Mouse (Mus musculus): Measurements from ENCODE around the gene Pex11b.
"Not testable (repeated sequence)": the region's sequence is repeated elsewhere in the genome, so short reads cannot be mapped to it uniquely, and the experiment has no call there.

Pex11b gene

GRCm38 (mm10) chr3:96678456-96678855 lies 43.3 kb downstream of the Pex11b start:
- DNase-seq: no peak

- no peak for DNase-seq
These were observed 44.0 kb downstream of the Pex11b start for GRCm38 (mm10) chr3:96679159-96679674.

- DNase-seq: no peak
These were observed 45.2 kb downstream of the Pex11b start for GRCm38 (mm10) chr3:96680269-96680956.

- no peak for DNase-seq
These were observed 48.3 kb downstream of the Pex11b start for GRCm38 (mm10) chr3:96683496-96683895.

GRCm38 (mm10) chr3:96684151-96684821 lies 49.1 kb downstream of the Pex11b start:
- no peak for DNase-seq

GRCm38 (mm10) chr3:96684822-96685156 lies 49.6 kb downstream of the Pex11b start:
- no peak for DNase-seq

- not testable (repeated sequence) for DNase-seq
These were observed 50.9 kb downstream of the Pex11b start for GRCm38 (mm10) chr3:96686057-96686456.

- DNase-seq: no peak
These were observed 53.7 kb downstream of the Pex11b start for GRCm38 (mm10) chr3:96688854-96689253.

- DNase-seq: no peak
These were observed 55.1 kb downstream of the Pex11b start for GRCm38 (mm10) chr3:96690298-96690697.

- no peak for DNase-seq
These were observed 57.3 kb downstream of the Pex11b start for GRCm38 (mm10) chr3:96692506-96692905.

- DNase-seq: no peak
These were observed 58.4 kb downstream of the Pex11b start for GRCm38 (mm10) chr3:96693579-96693978.
